Mouse (Mus musculus): ENCODE measurements around the gene Pdk1. TPM values are rescaled to one million over a fixed set of nuclear protein-coding genes. Genes with fewer than 3 reads are reported as not detected.

The Pdk1 gene
- 10 to 100 TPM; 66.4 to 80.4 TPM for total RNA-seq (2021)
- long read RNA-seq, experiment 1, full-length matches to known transcripts, result 40 of 55 reads
- long read RNA-seq, experiment 1, partial matches to known transcripts, result 6 of 55 reads
- long read RNA-seq, experiment 1, other reads (novel, unspliced or antisense), result 9 of 55 reads
- long read RNA-seq, experiment 2, full-length matches to known transcripts, result 35 of 38 reads
- long read RNA-seq, experiment 2, partial matches to known transcripts, result 3 of 38 reads
- long read RNA-seq, experiment 2, other reads (novel, unspliced or antisense), result 0 of 38 reads

GRCm38 (mm10) chr2:71872801-71873443, at the start of gene Pdk1:
Pdk1 (plus strand) TSS chr2:71873224.
- DNase-seq, result peak; percentile 100

- no peak for DNase-seq
These were observed 48.9 kb upstream of the Pdk1 start for GRCm38 (mm10) chr2:71824146-71824545.

- DNase-seq, result no peak
These were observed 45.3 kb upstream of the Pdk1 start for GRCm38 (mm10) chr2:71827711-71828110.

GRCm38 (mm10) chr2:71828928-71829327, 44.1 kb upstream of the Pdk1 start:
- no peak for DNase-seq

- DNase-seq, result no peak
These were observed 39.4 kb upstream of the Pdk1 start for GRCm38 (mm10) chr2:71833626-71834025.

- DNase-seq, result no peak
These were observed 38.7 kb upstream of the Pdk1 start for GRCm38 (mm10) chr2:71834371-71834770.

GRCm38 (mm10) chr2:71835556-71835955, 37.5 kb upstream of the Pdk1 start:
- DNase-seq, result no peak

GRCm38 (mm10) chr2:71836232-71836631, 36.8 kb upstream of the Pdk1 start:
- no peak for DNase-seq

GRCm38 (mm10) chr2:71837261-71837660, 35.8 kb upstream of the Pdk1 start:
- DNase-seq, result no peak

GRCm38 (mm10) chr2:71837791-71838190, 35.2 kb upstream of the Pdk1 start:
- peak; percentile 85 for DNase-seq

GRCm38 (mm10) chr2:71843316-71843715, 29.7 kb upstream of the Pdk1 start:
- no peak for DNase-seq

GRCm38 (mm10) chr2:71844906-71845305, 28.1 kb upstream of the Pdk1 start:
- peak; percentile 42 for DNase-seq

- DNase-seq, result peak; percentile 58
These were observed 20.9 kb upstream of the Pdk1 start for GRCm38 (mm10) chr2:71852161-71852560.

- DNase-seq, result no peak
These were observed 17.9 kb upstream of the Pdk1 start for GRCm38 (mm10) chr2:71855076-71855475.

GRCm38 (mm10) chr2:71863531-71864173, 9.4 kb upstream of the Pdk1 start:
- no peak for DNase-seq

- DNase-seq, result no peak
These were observed 8.0 kb upstream of the Pdk1 start for GRCm38 (mm10) chr2:71865022-71865421.

- DNase-seq, result no peak
These were observed 7.1 kb upstream of the Pdk1 start for GRCm38 (mm10) chr2:71865935-71866334.

- no peak for DNase-seq
These were observed 6.5 kb upstream of the Pdk1 start for GRCm38 (mm10) chr2:71866565-71866964.

GRCm38 (mm10) chr2:71867019-71867418, 6.0 kb upstream of the Pdk1 start:
- no peak for DNase-seq

- DNase-seq, result no peak
These were observed 5.5 kb upstream of the Pdk1 start for GRCm38 (mm10) chr2:71867480-71867879.

GRCm38 (mm10) chr2:71868256-71868655, 4.8 kb upstream of the Pdk1 start:
- DNase-seq, result no peak

- DNase-seq, result no peak
These were observed 883 bp upstream of the Pdk1 start for GRCm38 (mm10) chr2:71872141-71872540.
